Mouse (Mus musculus) embryonic fibroblast, embryonic 13.5 days (primary cell): Measurements from ENCODE around the gene Ankrd13b.

Experiments
- CTCF ChIP-seq: IDR thresholded peaks from 2 replicates; pipeline ENCODE4 v1.5.1; 2011; ENCODE audit warnings: mild to moderate bottlenecking, control low read depth, low read length, moderate library complexity, borderline replicate concordance; ENCODE audit not compliant: insufficient read depth
- POLR2A ChIP-seq: IDR thresholded peaks from 2 replicates; pipeline ENCODE4 v1.6.1; 2011; ENCODE audit warnings: low read depth, mild to moderate bottlenecking, control low read depth, low read length, moderate library complexity

GRCm38 (mm10) chr11:77497341-77497756, 7.9 kb upstream of the Ankrd13b start:
- TF ChIP-seq CTCF (no peak), POLR2A (no peak)
